Mouse (Mus musculus) CD4-positive, CD25-positive, alpha-beta regulatory T cell, adult 4 months (primary cell): Measurements from ENCODE around the gene Fam57b. TPM values are rescaled to one million over a fixed set of nuclear protein-coding genes. Genes with fewer than 3 reads are reported as not detected.

Experiments used
- ATAC-seq: one replicate; pipeline ENCODE4 v1.8.0; 2017
- polyA plus RNA-seq, 2 experiments: library from polyadenylated mRNA; unstranded; fragments of 100-300 nt; shearing (Covaris generic); gene quantifications; one replicate each; pipeline ENCODE4 v1.2.1; 2017

Gene Fam57b
- polyA plus RNA-seq, 2 experiments from 2014 or later: not detected

DNA sequence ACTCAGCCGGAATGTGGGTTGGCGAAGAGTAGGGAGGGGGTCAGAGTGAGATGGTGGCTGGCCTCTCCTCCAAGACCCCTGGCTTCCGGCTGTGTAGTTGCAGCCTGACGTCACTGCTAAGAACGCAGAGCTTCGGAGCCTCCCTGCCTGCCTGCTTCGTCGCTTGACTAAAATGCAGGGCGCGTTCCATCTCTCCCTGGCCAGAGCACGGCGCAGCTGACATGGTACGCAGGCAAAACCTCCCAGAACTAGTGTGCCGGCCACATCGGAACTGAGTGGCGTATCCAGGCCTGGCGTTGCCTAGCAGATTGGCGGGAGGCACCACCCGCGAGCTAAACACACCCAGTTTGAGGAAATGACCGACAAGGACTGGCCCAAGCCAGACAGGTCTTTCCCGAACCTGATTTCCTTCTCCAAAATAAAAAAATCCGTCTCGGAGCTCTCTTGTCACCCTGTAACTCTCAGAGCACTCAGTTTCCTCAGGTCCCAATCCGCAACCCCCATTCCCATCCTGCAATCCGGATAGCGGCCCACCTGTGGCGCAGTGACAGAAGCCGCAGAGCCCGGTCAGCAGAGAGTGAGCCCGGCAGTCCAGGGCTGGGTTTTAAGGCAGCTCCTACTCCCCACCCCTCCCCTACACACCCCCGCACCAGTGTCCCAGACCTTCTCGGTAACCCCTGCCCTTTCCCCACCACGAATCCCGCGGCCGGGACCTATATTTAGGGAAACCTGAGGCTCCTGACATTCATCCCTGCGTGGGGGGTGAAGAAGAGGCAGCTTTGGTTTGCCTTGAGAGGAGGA, 2.2 kb downstream of the Fam57b start:
- peak; percentile 74 for ATAC-seq

DNA sequence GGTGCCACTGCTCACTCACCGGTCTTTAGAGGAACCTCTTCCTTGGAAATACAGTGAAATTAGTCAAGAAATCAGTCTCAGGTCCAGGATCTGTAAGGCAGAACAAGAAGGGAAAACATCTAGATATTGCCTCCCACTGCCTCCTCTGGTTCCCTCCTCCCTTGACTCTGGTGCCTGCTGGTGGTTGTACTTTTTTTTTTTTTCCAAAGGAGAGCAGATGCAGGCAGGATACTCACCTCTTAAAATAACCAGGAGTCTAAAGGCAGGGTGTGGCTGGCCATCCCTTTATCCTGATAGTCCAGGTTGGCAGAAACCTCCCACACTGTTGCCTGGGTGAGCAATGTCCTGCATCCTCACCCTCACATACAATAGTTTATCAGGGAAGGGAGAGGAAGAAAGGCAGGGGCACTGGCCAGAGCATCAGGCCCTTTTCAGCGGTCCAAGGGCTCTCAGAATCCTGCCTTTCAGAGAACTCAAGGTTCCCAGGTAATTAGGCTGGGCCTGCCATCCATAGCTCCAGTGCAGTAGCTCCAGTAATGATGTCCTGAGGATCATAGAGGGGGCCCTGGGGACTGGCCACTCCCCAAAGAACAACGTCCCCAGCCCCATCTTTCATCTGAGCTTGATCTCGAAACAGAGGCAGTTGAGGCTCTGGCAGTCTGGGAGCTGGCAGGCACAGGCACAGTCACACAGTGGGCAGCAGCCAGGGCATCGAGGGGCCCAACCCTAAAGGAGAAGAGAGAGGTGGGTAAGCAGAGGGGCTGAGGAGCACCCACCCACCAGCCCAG, 3.0 kb downstream of the Fam57b start:
- ATAC-seq: no peak

DNA sequence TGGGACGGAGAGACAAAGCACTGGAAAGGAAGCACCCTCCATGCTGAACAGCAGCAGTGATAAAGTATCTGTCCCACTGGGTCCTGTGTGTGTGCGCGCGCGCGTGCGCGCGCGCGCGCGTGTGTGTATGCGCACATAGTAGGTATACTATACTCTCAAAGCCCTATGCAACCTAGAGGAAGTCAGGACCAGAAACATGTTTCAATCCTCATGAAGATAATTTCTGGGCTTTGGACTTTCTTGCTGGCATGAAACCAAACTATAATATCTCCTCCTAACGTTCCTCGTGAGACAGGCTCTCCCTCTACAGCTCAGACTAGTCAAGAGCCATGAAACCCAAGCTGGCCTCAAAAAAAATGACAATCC, 3.6 kb downstream of the Fam57b start:
- no peak for ATAC-seq

DNA sequence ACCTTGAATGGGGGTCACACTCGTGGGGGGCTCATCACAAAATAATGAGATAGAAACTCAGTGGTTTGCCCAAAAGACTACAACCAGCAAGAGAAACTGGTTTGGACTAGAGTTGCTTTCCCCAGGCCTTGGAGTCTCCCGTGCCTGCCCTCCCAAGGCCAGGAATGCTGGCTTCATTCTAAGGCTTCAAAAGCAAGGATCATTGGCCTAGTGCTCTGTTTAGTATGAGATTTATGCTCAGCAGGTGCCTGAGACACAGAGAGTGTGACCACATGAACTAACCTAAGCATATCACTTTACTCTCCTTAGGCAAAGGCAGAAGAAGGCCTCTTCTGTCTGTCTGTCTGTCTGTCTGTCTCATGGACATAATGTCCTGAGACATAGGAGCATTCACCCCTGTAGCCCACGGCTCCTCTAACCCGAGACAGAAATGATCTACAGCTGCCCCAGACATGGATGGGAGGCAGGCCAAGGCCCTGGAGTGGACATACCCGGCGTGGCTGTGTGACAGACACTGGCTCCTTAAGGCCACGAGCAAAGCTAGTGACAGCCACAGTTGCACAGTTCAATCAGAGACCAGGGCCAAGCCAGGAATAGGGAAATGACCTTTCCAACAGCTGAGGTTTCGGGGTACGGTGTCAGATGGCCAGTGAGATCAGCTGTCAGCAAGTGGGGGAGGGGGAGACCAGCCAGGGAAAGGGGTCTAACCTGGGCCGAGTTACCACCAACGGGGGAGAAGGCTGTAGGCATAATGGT, 4.8 kb downstream of the Fam57b start:
- ATAC-seq: no peak

DNA sequence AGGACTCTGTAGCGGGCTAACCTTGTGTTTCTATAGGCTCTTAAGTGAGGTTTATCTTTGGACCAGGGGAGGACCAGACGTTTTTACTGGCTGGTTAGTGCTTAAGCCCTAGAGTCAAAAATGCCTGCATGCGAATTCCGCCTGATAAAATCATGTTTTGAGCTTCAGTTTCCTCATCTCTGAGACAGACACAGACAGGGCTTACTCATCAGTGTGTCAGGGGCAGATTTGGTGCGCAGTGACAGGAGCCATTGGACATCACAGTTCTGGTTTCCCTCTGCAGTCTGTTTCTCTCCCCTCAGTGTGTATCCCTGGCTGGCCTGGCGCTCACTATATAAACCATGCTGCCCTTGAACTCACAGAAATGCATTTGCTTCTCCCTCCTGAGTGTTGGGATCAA, 5.7 kb downstream of the Fam57b start:
- ATAC-seq: no peak

DNA sequence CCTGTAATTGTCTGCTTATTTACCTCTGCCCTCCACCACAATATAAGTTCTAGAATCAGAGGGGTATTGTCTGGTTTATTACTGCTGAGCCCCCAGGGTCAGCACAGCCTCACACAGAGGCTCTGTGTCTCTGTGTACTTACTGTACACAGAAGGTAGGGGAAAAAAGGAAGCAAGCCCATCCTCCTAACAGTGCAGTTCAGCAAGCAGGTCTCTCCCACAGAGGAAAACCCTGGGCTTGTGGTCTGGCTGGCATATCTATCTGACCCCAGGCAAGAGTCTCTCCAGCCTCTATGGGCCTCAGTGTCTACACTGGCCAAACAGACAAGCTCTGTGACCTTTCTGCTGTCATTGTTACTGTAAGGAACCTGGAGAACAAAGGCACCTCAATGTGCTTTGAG, 6.3 kb downstream of the Fam57b start:
- no peak for ATAC-seq

DNA sequence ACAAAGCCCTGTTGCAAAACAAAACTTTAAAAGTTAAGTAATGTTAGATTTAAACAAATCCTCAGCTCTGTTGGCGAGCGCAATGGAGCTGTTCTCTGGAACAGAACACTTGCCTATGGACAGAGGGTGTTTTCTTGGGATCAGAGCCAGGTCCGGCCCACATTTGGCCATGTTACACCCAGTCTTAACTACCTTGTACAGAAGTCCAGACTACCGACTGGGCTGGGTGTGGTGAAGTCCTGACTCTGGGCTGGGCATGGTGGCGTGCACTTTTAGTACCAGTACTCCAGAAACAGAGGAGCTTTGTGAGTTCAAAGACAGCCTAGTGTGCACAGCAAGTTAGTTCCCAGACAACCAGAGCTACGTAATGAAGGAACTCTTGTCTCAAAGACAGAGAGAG, 9.5 kb downstream of the Fam57b start:
- no peak for ATAC-seq

DNA sequence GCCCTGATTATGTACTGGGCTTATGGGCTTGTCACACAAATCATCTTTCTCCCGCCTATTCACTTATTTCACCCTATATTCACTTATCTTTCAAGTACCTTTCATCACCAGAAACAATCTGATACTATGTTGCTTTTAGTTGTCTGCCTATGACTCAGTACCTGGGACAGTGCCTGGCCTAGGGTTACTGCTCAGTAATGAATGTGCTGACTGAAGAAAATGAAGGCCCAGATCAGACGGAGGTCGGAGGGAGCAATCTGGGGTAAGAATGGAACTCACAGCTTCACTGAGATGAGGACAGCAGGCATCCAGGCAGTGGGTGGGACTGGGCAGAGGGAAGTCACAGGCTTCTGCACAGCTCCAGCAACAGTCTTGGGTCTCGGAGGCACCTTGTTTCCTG, 9.9 kb downstream of the Fam57b start:
- no peak for ATAC-seq

DNA sequence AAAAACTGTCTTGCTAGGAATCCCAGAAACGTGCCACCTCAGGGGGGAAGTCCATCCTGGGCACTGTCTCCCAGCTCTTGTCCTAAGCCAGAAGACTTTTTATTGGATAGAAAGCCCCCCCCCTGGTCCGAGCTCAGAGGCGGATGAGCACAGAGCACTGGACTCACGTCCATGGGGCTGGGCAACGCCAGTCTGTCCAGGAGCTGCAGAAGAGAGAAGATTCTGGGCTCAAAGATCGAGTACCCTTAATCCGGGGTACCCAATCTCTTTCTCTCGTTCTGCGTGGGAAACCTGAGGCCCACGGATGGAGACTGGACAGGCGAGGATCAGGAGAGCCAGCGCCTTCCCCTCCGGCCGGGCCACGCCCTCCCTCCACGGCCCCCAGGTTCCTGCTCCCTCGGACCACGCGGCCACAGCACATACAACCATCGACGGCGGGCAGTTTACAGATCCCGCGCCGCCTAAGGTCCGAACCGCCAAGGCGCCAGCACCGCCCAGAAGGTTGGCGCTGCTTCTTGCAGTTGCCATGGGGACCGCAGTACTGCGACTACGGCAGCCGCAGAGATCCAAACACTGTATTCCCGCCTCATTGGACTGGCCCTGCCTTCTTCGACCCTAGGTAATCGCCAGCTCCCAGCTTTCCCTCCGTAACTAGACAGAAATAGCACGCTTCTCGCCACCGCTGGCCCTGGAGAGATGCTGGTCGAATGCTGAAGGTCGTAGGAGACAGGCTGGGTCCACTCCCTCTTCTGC, 11.4 kb downstream of the Fam57b start:
- no peak for ATAC-seq

DNA sequence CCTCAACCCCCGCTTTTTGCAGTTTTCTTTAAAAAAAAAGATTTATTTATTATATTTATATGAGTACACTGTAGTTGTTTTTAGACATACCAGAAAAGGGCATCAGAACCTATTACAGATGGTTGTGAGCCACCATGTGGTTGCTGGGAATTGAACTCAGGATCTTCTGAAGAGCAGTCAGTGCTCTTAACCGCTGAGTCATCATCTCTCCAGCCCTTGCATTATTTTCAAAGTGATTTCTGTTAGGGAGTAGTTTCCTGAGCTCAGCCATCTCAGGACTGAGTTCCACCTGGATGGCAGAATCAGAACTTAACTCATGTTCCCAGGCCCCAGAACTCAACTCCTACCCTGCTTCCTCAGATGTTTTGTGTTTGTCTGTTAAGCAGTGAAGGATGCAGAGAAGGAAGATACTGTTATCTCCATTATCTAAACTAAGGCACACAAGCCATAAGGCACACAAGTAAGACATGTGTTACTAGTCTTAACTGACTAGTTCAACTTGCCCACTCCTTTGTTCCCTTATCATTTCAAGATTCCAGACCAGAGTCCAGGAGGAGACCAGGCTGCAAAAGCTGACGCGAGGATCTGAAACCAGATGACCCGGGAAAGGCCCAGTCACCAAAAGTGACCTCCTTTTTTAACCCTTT, 12.4 kb downstream of the Fam57b start:
- no peak for ATAC-seq

DNA sequence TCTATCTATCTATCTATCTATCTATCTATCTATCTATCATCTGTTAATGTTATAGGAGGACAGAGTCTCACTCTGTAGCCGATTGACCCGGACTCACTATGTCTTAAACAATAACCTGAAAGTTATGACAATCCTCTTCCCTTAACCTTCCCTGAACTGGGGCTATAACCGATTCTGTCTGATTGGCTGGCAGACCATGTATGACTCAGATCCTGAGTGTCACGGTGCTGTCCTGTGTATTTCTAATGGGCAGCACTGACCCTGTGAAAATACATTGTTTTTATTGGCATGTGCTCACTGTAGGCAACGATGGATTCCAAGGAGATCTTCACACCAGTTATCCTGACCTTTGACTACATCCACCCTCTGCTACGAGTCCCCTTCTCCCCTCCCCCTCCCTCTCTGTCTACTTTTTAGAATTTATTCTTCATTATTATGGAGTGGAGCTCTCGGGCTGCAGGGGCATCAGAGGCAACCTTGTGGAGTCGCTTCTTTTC, 18.3 kb downstream of the Fam57b start:
- ATAC-seq: no peak

DNA sequence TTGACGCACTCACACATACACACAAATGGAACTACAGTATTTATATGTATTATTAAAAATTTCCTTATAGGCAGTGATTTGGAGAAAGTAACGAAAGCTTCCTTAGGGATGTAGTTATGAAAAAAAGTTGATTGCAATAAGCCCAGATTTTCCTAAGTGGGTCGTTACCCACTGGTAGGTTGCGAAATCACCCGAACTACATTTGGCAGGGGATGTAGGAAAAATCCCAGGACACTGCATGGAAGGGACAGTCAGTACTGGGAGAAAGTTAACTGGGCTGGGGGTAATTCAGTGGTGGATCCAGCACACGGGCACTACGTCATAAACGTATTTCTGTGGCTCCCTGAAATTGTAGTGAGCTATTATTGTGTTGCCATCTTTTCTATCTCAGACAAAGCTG, 19.0 kb downstream of the Fam57b start:
- ATAC-seq: no peak

DNA sequence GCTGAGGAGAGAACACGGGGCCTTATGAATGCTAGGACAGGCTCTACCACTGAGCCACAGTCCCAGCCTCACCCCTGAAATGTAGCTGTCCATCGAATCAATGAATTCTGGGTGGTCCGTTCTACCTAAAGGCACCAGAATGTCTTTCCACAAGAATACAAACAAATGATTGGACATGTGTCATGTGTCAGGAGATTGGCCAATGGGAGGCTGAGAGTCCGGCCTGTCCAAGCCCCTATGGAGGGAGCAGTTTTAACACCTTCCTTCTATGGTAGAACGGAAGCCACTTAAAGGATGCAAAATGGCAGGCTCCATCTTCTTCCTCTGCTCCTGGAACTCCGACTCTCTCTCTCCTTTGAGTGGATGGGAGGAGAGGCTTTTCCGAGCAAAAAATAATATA, 20.1 kb downstream of the Fam57b start:
- no peak for ATAC-seq

DNA sequence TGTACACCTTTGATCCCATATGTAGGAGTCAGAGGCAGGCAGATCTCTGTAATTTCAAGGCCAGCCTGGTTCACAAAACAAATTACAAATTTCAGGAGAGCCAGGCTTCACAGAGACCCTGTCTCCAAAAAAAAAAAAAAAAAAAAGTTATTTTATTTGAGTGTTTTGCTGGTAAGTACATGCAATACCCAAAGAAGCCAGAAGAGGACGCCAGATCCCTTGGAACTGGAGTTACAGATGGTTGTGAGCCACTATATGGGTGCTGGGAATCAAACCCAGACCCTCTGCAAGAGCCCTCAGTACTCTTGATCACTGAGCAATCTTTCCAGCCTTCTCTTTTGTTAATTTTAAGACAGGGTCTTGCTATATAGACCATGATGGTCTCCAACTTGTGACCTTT, 21.4 kb downstream of the Fam57b start:
- no peak for ATAC-seq

DNA sequence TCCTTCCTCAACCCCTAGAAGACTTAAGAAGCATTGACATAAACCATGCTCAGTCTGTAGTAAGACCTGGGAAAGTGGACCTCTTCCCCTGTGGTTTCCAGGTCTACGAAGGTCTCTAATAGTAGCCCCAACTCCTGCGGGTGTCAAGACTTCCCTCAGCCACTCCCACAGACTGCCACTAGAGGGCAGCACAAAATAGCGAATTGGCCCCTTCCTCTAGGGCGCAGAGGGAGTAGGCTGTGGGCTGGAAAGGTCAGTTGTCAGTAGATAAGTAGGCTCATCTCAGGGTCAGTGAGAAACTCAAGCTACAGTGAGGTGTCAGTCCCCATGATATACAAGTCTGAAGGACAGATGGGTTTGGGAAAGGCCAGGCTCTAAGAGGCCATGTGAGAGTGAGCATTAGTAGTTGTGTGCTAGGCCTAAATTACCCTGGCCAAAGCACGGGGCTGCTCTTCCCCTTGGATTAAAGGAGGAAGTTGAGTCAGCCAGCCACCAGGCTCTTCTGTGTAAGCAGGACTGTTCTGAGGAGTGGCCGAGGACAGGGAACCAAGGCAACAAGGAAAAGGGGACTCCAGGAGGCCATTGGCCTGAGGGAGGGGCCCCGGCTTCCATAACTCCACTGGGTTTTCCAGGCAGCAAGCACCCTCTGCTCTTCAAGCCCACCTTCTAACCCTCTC, 24.5 kb downstream of the Fam57b start:
- peak; percentile 71 for ATAC-seq

DNA sequence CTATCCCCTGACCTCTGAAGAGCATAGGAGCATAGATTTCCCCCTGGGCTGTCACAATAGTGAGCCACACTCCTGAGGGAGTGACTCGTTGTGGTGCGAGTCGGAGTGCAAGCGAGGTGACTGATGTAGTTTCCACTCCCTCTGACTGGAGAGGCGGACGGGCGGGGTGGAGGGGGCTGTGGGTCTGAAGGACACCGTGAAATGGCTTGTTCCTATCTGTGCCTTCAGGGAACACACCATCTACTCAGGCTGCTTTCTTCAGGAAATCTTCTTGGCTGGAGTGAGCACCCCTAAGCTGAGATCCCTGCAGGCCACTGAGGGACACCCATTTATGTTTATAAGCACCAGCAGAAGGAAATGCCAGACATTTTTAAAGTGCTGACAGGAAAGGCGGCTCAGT, 25.3 kb downstream of the Fam57b start:
- no peak for ATAC-seq

DNA sequence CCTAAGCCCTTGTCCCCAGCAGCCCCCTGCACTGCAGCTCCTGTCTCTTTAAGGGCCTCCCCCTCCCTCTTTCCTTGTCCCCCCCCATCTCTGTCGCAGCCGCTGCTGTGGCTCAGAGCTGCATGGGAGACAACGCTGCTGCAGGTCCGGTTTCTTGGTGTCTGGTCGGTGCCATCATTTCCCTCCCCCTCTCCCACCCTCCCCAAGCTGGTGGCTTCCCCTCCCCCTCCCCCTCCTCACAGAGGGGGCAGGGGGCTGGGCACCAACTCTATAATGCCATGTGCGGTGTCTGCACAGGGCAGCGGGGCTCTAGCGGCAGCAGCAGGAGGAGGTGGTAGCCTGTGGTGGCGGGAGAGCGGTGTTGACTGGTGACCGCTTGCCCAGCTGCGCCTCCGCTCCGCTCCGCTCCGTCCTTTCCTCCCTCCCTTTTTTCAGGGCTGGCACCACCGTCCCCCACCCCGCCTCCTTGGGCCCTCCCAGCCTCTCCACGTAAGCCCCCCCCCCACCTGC, 25.8 kb downstream of the Fam57b start:
- no peak for ATAC-seq

DNA sequence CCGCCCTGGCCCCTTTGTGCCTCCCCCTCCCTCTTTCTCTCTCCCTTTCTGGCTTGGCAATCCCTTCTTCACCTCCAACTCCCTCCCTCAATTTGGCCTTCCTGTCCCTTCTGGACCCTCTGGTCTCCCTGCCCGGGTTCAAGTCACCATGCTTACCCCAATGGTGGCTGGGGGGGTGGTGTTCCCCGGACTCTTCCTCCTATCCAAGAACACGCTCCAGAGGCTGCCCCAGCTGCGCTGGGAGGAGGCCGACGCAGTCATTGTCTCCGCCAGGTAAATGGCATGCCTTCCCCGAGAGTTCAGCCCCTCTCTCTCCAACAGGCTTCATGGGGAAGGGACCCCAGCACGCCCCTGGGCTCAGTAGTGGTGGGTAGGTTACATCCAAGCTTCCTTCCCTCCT, 26.5 kb downstream of the Fam57b start:
- no peak for ATAC-seq

DNA sequence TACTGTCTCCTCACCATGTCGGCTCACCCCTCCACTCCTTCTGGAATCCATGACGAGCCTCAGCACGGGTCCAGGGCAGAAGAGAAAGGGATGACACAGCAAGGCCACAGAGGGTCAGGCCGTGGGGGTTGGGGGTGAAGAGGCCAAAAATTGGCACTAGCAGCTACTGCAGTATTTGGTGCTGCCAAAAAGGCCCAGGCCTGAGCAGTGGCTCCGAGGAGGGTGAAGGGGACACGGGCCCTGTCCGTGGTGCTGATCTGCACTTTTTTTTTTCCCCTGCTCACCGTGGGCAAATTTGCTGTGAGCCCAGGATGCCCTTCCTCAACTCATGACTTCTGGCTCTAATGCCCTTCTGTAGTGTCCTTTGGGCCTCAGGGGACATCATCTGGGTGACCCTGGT, 27.9 kb downstream of the Fam57b start:
- ATAC-seq: no peak

DNA sequence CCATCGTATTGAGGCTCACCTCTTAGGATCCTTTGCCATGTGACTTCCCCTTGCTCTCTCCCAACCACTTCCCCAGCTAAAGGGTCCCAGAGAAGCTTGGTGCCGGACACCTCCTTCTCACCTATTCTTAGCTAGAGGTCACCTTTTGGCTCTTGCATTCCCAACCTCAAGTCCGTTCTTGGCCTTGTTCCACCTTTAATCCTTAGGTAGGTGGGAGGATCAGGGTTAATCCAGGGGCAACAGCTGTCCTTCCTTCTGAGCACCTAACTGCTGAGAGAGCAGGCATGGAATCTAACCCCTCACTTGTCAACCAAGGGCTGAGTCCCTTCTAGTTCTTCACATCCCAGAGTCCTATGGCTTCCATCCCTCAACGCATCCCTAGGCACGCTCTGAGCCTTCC, 28.5 kb downstream of the Fam57b start:
- no peak for ATAC-seq

DNA sequence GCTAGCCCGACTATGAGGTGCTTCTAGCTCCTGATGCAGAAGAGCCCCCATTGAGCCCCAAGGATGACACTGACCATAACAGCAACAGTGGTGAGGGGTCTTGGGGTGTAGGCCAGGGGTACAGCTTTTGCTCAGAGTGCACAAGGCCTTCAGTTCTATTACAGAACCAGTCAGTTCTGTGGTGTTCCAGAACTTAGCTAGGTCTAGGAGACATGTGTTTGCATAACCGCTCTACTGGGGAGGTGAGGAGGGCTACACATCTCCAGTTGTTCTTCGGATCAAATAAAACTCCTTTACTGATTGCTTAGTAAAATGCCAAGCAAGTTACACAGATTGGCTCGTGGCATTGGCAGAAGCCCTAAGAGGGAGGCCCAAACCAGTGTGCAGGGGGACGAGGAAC, 34.1 kb downstream of the Fam57b start, which contains the start of gene 4930451I11Rik:
Gene 4930451I11Rik (minus strand): TSS at position 101 of the 400 bp plus-strand sequence.
- ATAC-seq: no peak
